Mouse (Mus musculus) G1E (cell line): ENCODE measurements at regions not wholly inside any gene's neighbourhood (a gene's known extent, or its start where the extent isn't known, plus 50 kb on each side); places are given as distances from the start of the nearest gene placed in this dataset.

Experiments
- CTCF ChIP-seq: IDR thresholded peaks from 2 replicates; pipeline ENCODE4 v1.5.1; 2012; ENCODE audit warnings: low read depth, low read length, inconsistent platforms, mixed read lengths
- GATA2 ChIP-seq: IDR thresholded peaks from 2 replicates; pipeline ENCODE4 v1.6.1; 2012; ENCODE audit warnings: low read depth, low read length, inconsistent platforms, borderline replicate concordance
- POLR2AphosphoS5 ChIP-seq: IDR thresholded peaks from 2 replicates; pipeline ENCODE4 v1.6.1; 2012; ENCODE audit warnings: low read depth, low read length, inconsistent platforms; ENCODE audit not compliant: insufficient replicate concordance
- TAL1 ChIP-seq: conservative IDR thresholded peaks from 2 replicates; pipeline ENCODE4 v1.6.1; 2012; ENCODE audit warnings: low read depth, low read length, inconsistent platforms, mixed read lengths

- no peak for TF ChIP-seq CTCF
- TF ChIP-seq GATA2, result no peak
- no peak for TF ChIP-seq TAL1
- TF ChIP-seq POLR2AphosphoS5, result no peak
These were observed 168.4 kb upstream of the Ppp6c start for GRCm38 (mm10) chr2:39394643-39395042.
